Mouse (Mus musculus): ENCODE results near the gene Uvssa. TPM values are rescaled to one million over a fixed set of nuclear protein-coding genes. Genes with fewer than 3 reads are reported as not detected.

Uvssa gene
- total RNA-seq (2023) = 21.7 TPM

DNA sequence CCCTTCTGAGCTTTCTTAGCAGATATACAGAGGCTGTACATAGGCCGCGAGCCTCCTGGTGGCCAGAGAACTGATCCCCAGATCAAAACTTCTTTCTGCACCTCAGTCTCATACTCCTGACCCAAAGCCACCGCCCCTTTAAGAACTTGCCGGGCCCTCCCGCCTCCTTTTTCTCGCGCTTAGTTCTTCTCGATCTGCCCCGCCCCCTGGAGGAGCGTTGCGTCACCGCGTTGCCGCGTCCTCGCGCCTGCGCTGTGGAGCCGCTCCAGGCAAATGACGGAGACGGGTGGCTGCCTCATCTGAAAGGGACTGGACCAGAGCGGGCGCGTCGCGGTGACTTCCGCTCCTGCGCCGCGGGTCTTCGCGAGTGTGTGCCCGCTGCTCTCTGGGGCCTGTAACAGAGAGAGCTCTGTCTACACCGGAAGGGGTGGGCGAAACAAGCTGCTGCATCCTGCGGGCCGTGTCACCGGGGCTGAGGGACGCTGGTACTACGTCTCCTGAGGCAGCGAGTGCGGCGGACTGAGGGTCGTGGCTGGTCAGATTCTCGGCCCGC lies at the start of gene Uvssa:
TSS of gene Uvssa (plus strand) at position 248 of the 553 bp plus-strand sequence.

DNA sequence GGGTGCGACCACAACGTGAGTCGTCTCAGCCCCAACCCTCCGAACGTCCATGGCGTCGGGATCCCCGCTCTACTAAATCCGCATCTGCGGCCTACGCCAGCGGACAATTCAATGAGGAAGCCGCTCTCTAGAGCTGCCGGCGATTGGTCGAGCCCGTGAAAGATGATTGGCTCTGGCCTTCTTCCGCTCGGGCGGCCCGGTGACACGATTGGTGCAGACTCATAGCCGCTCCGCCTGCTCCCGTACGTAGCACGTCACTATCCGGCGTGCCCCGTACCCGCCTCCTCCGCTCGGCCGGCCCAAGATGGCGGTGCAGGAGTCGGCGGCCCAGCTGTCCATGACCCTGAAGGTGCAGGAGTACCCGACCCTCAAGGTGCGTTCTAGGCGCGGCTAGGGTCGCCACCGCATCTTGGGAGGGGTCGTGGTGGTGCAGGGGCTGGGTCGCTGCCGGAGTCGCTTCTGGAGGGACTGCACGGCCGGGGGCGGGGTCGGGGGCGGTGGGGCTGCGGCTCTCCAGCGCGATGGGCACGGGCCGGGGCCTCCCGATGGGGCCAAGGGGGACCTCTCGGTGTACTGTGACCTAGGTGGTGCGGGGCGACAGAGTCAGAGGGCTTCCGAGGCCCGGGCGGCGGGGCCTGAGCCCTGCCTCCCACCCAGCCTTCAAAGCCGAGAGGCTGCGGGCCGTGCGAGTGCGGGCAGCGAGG lies 42.9 kb upstream of the Uvssa start, which contains the start of gene Maea:
TSS of gene Maea (plus strand) at position 237 of the 704 bp plus-strand sequence.

DNA sequence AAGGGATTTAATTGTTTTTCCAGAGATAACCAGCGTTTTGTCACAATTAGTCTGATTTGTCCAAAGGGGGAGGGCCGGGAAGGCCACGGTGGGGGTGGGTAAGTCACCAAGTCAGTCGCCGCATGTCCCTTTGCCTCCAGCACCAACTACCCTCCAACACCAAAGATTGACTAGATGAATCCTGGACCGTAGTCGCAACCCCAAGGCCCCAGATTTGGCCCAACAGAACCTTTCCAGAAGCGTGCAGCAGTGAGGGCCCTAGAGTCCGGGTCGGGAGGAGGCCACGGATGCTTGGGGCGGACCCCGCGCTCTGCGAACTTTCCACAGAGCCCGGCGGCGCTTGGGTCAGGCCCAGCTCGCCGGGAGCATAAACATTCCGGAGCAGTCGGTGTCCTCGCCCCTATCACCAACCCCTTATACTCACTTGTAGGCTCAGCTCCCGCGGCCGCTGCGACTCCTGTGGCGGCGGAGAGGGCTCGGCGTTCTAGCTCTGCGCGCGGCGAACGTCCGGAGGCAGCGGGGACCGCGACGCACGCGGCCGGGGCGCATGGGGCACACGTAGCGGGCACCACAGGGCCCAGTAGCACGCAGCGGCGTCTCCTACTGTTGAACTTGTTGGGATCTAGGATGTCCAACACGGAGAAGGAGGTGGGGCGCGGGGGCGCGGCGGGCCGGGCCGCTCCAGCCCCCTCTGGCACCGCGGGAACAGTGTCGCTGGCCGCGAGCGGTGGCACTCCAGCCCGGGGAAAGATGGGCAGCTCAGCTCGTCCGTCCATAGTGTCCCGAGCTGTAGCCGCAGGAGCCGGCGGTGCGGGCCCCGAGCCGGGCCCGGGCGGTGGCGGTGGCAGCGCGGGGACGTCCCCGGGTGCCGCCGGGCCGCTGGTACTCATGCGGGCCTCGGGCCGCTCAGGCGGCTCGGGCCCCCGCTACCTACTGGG lies 55.1 kb downstream of the Uvssa start, which contains the start of gene Nkx1-1:
TSS of gene Nkx1-1 (minus strand) at position 776 of the 938 bp plus-strand sequence.

Other genes starting within 250 kb of the Uvssa start
- gene Spon2, start 160.1 kb upstream of the Uvssa start, total RNA-seq (2023) = not detected
- 227 TPM for gene Ctbp1, start 103.6 kb upstream of the Uvssa start, total RNA-seq (2023)
- 73.8 TPM for gene Maea, start 43.0 kb upstream of the Uvssa start, total RNA-seq (2023)
- gene Nkx1-1, start 55.4 kb downstream of the Uvssa start, total RNA-seq (2023) = not detected

Data from CD8-positive naive resting alpha-beta T cell, adult 57 days (primary cell).